Mouse (Mus musculus) MEL (cell line): ENCODE data around the gene Fbxo30. TPM values are rescaled to one million over a fixed set of nuclear protein-coding genes. Genes with fewer than 3 reads are reported as not detected.
A peak's percentile ranks its signal among the peaks of the same experiment; 100 is the strongest.
"Not testable (repeated sequence)": the region's sequence is repeated elsewhere in the genome, so short reads cannot be mapped to it uniquely, and the experiment has no call there.

ENCODE experiments used
- DNase-seq: peaks from one replicate; pipeline ENCODE4 v3.0.0; 2011; ENCODE audit warnings: low read depth, low spot score
- H3K27ac ChIP-seq: 2 replicates; pipeline ENCODE4 v1.5.1; 2012; ENCODE audit warnings: low read depth, mild to moderate bottlenecking, control low read depth, low read length, moderate library complexity; ENCODE audit not compliant: control insufficient read depth
- H3K27me3 ChIP-seq, 2 experiments: fragments of 150-350 bp in 1 of 2; sonication (generic) in 1 of 2; 2 replicates each; pipeline ENCODE4 v1.6.1; 2012; ENCODE audit warnings: low read length in 2 of 2, mild to moderate bottlenecking in 2 of 2, improper control_type of control experiment in 1 of 2, moderate library complexity in 1 of 2; ENCODE audit not compliant: insufficient read depth in 2 of 2, control insufficient read depth in 1 of 2
- H3K36me3 ChIP-seq, 2 experiments: 2 replicates each; pipeline ENCODE4 v1.6.1; 2012 to 2014; ENCODE audit warnings: low read length in 2 of 2, improper control_type of control experiment in 1 of 2, inconsistent platforms in 1 of 2, mild to moderate bottlenecking in 1 of 2; ENCODE audit not compliant: insufficient read depth in 2 of 2, control insufficient read depth in 1 of 2
- H3K4me1 ChIP-seq, 2 experiments: fragments of 150-350 bp in 1 of 2; sonication (generic) in 1 of 2; 2 replicates each; pipeline ENCODE4 v1.6.1; 2012; ENCODE audit warnings: low read length in 2 of 2, improper control_type of control experiment in 1 of 2, mild to moderate bottlenecking in 1 of 2; ENCODE audit not compliant: insufficient read depth in 2 of 2, control insufficient read depth in 1 of 2
- H3K4me3 ChIP-seq, 2 experiments: fragments of 150-350 bp in 1 of 2; sonication (generic) in 1 of 2; 2 replicates each; pipeline ENCODE4 v1.5.1; 2012; ENCODE audit warnings: low read depth in 2 of 2, low read length in 2 of 2, mild to moderate bottlenecking in 2 of 2, moderate library complexity in 2 of 2, control low read depth in 1 of 2, improper control_type of control experiment in 1 of 2; ENCODE audit not compliant: control insufficient read depth in 1 of 2, insufficient read depth in 1 of 2
- H3K79me2 ChIP-seq: 2 replicates; pipeline ENCODE4 v1.6.1; 2012; ENCODE audit warnings: mild to moderate bottlenecking, low read length, moderate library complexity; ENCODE audit not compliant: control insufficient read depth, poor library complexity, insufficient read depth
- H3K9ac ChIP-seq: 2 replicates; pipeline ENCODE4 v1.6.1; 2012; ENCODE audit warnings: low read depth, mild to moderate bottlenecking, control low read depth, low read length, moderate library complexity; ENCODE audit not compliant: control insufficient read depth, poor library complexity, severe bottlenecking
- H3K9me3 ChIP-seq: fragments of 150-350 bp; sonication (generic); replicated peaks from 2 replicates; pipeline ENCODE4 v1.6.1; 2012; ENCODE audit warnings: mild to moderate bottlenecking, low read length, improper control_type of control experiment, moderate library complexity; ENCODE audit not compliant: insufficient read depth
- BHLHE40 ChIP-seq: IDR thresholded peaks from 2 replicates; pipeline ENCODE4 v1.6.1; 2012; ENCODE audit warnings: low read depth, mild to moderate bottlenecking, inconsistent platforms, low read length, improper control_type of control experiment, borderline replicate concordance
- CHD1 ChIP-seq: IDR thresholded peaks from 2 replicates; pipeline ENCODE4 v1.6.1; 2012; ENCODE audit warnings: low read depth, mild to moderate bottlenecking, inconsistent platforms, low read length, improper control_type of control experiment
- CHD2 ChIP-seq: IDR thresholded peaks from 2 replicates; pipeline ENCODE4 v1.6.1; 2011; ENCODE audit warnings: low read length, improper control_type of control experiment
- CTCF ChIP-seq, 3 experiments: IDR thresholded peaks in 2 of 3; conservative IDR thresholded peaks in 1 of 3; 2 replicates each; pipeline ENCODE4 v1.5.1; 2011 to 2012; ENCODE audit warnings: low read length in 3 of 3, low read depth in 2 of 3, mild to moderate bottlenecking in 2 of 3, improper control_type of control experiment in 1 of 3, inconsistent platforms in 1 of 3, mixed read lengths in 1 of 3, moderate library complexity in 1 of 3; ENCODE audit not compliant: control insufficient read depth in 1 of 3, insufficient read depth in 1 of 3, poor library complexity in 1 of 3, severe bottlenecking in 1 of 3
- E2F4 ChIP-seq: IDR thresholded peaks from 2 replicates; pipeline ENCODE4 v1.6.1; 2011; ENCODE audit warnings: low read depth, low read length, improper control_type of control experiment, borderline replicate concordance
- EP300 ChIP-seq, 2 experiments: IDR thresholded peaks; 2 replicates each; pipeline ENCODE4 v1.6.1; 2011; ENCODE audit warnings: improper control_type of control experiment in 2 of 2, low read length in 2 of 2, low read depth in 1 of 2, mild to moderate bottlenecking in 1 of 2
- GABPA ChIP-seq: IDR thresholded peaks from 2 replicates; pipeline ENCODE4 v1.6.1; 2012; ENCODE audit warnings: low read depth, mild to moderate bottlenecking, inconsistent platforms, low read length, improper control_type of control experiment, moderate library complexity
- GATA1 ChIP-seq: IDR thresholded peaks from 2 replicates; pipeline ENCODE4 v1.6.1; 2011; ENCODE audit warnings: low read depth, low read length, improper control_type of control experiment
- HCFC1 ChIP-seq: IDR thresholded peaks from 2 replicates; pipeline ENCODE4 v1.6.1; 2012; ENCODE audit warnings: low read depth, mild to moderate bottlenecking, inconsistent platforms, low read length, improper control_type of control experiment, moderate library complexity
- MAFK ChIP-seq: IDR thresholded peaks from 2 replicates; pipeline ENCODE4 v1.6.1; 2011; ENCODE audit warnings: low read depth, mild to moderate bottlenecking, low read length, improper control_type of control experiment, borderline replicate concordance
- MAZ ChIP-seq: IDR thresholded peaks from 2 replicates; pipeline ENCODE4 v1.6.1; 2012; ENCODE audit warnings: low read depth, mild to moderate bottlenecking, inconsistent platforms, low read length, improper control_type of control experiment
- MEF2A ChIP-seq: IDR thresholded peaks from 2 replicates; pipeline ENCODE4 v1.6.1; 2014; ENCODE audit warnings: low read depth, mild to moderate bottlenecking, inconsistent platforms, low read length, improper control_type of control experiment; ENCODE audit not compliant: poor library complexity, insufficient replicate concordance, severe bottlenecking; ENCODE audit errors: extremely low read depth
- MXI1 ChIP-seq: IDR thresholded peaks from 2 replicates; pipeline ENCODE4 v1.6.1; 2011; ENCODE audit warnings: mild to moderate bottlenecking, low read depth, low read length, improper control_type of control experiment
- NELFE ChIP-seq: IDR thresholded peaks from 2 replicates; pipeline ENCODE4 v1.6.1; 2011; ENCODE audit warnings: low read depth, low read length, improper control_type of control experiment
- POLR2AphosphoS5 ChIP-seq: IDR thresholded peaks from 2 replicates; pipeline ENCODE4 v1.6.1; 2012; ENCODE audit warnings: low read depth, borderline replicate concordance, mild to moderate bottlenecking, inconsistent platforms, low read length, moderate library complexity, mixed read lengths
- RAD21 ChIP-seq: IDR thresholded peaks from 2 replicates; pipeline ENCODE4 v1.6.1; 2011; ENCODE audit warnings: mild to moderate bottlenecking, low read depth, low read length, improper control_type of control experiment
- RCOR1 ChIP-seq: IDR thresholded peaks from 2 replicates; pipeline ENCODE4 v1.6.1; 2012; ENCODE audit warnings: low read depth, mild to moderate bottlenecking, inconsistent platforms, low read length, improper control_type of control experiment
- SIN3A ChIP-seq: IDR thresholded peaks from 2 replicates; pipeline ENCODE4 v1.6.1; 2012; ENCODE audit warnings: low read length, improper control_type of control experiment, inconsistent platforms
- TAL1 ChIP-seq: IDR thresholded peaks from 2 replicates; pipeline ENCODE4 v1.6.1; 2012; ENCODE audit warnings: mild to moderate bottlenecking, inconsistent platforms, low read length, moderate library complexity, mixed read lengths
- TCF12 ChIP-seq: IDR thresholded peaks from 2 replicates; pipeline ENCODE4 v1.6.1; 2014; ENCODE audit warnings: low read depth, mild to moderate bottlenecking, inconsistent platforms, low read length, improper control_type of control experiment, moderate library complexity
- UBTF ChIP-seq: IDR thresholded peaks from 2 replicates; pipeline ENCODE4 v1.6.1; 2012; ENCODE audit warnings: low read depth, mild to moderate bottlenecking, inconsistent platforms, low read length, improper control_type of control experiment, moderate library complexity, borderline replicate concordance; ENCODE audit not compliant: insufficient read depth
- ZC3H11A ChIP-seq: IDR thresholded peaks from 2 replicates; pipeline ENCODE4 v1.6.1; 2012; ENCODE audit warnings: low read depth, mild to moderate bottlenecking, inconsistent platforms, low read length, improper control_type of control experiment
- ZKSCAN1 ChIP-seq: IDR thresholded peaks from 2 replicates; pipeline ENCODE4 v1.6.1; 2012; ENCODE audit warnings: low read depth, mild to moderate bottlenecking, inconsistent platforms, low read length, improper control_type of control experiment, moderate library complexity
- ZMIZ1 ChIP-seq: IDR thresholded peaks from 2 replicates; pipeline ENCODE4 v1.6.1; 2012; ENCODE audit warnings: low read depth, mild to moderate bottlenecking, inconsistent platforms, low read length, improper control_type of control experiment, moderate library complexity
- ZNF384 ChIP-seq: IDR thresholded peaks from 2 replicates; pipeline ENCODE4 v1.6.1; 2012; ENCODE audit warnings: low read depth, mild to moderate bottlenecking, inconsistent platforms, low read length, improper control_type of control experiment
- polyA plus RNA-seq, 2 experiments: library from polyadenylated mRNA; stranded (reverse) in 1 of 2; unstranded in 1 of 2; fragments of >175 nt in 1 of 2; fragments of >200 nt in 1 of 2; gene quantifications; 2 replicates each; pipeline versions ENCODE4 v1.2.1 to v1.2.4; 2012; ENCODE audit warnings: low replicate concordance in 2 of 2, low read depth in 1 of 2; ENCODE audit not compliant: insufficient read length in 2 of 2, insufficient read depth in 1 of 2, missing spikeins in 1 of 2
- total RNA-seq: library from RNA; depleted of rRNA; stranded (reverse); fragments of 300-350 nt; gene quantifications from 2 replicates; pipeline ENCODE4 v1.2.3, GENCODE M21; 2012

The Fbxo30 gene
- total and polyA plus RNA-seq, 3 experiments, result 10.1 to 10.8 TPM; not detected in 1

- peak; percentile 54 for DNase-seq
Observed at GRCm38 (mm10) chr10:11310481-11310880, 29.4 kb downstream of the Fbxo30 start.

GRCm38 (mm10) chr10:11317856-11318454 is 36.8 kb downstream of the Fbxo30 start:
- H3K79me2 ChIP-seq, H3K27me3 ChIP-seq: not testable (repeated sequence)

More at GRCm38 (mm10) chr10:11310481-11310880, 29.4 kb downstream of the Fbxo30 start:
- Histone ChIP-seq H3K79me2 (0 out of 2 replicates have a peak, but pooled peaks cover 1% of the 10 kb centered on the region), H3K9ac (no peak overlapping the region), H3K36me3 (peaks cover 0 to 15% of the 10 kb centered on the region in 2 experiments; a peak in 3 of 4 replicates), H3K27me3 (no peaks in the 10 kb centered on the region), H3K27ac (no peak overlapping the region), H3K9me3 (no peaks in the 10 kb centered on the region), H3K4me1 (peaks cover 10 to 11% of the 10 kb centered on the region in 2 experiments), H3K4me3 (no peak overlapping the region)
- TF ChIP-seq EP300 (IDR thresholded peaks at IDR 0.05; ENCODE audit: low read depth in 1 of 2, low read length in 2 of 2) (peak; percentile 37 to 38; a peak in 2 of 4 replicates), TCF12 (no peak), MAFK (no peak), RCOR1 (no peak), MXI1 (peak; percentile 31; the same call in 1 of the 2 replicates), ZNF384 (no peak), ZC3H11A (no peak), SIN3A (no peak), BHLHE40 (peak; percentile 69), ZMIZ1 (no peak), MAZ (no peak), RAD21 (no peak), TAL1 (0 out of 2 replicates have a peak, but pooled peaks have one; percentile 14), NELFE (no peak), MEF2A (no peak), CTCF (IDR thresholded peaks at IDR 0.05 in 2 of 3, conservative IDR thresholded peaks at IDR 0.05 in 1 of 3; ENCODE audit: control insufficient read depth in 1 of 3, insufficient read depth in 1 of 3, low read depth in 2 of 3, low read length in 3 of 3, poor library complexity in 1 of 3, severe bottlenecking in 1 of 3) (no peak), UBTF (no peak), CHD1 (no peak), CHD2 (no peak), HCFC1 (no peak), ZKSCAN1 (no peak), POLR2AphosphoS5 (no peak), GATA1 (peak; percentile 43), GABPA (no peak), E2F4 (no peak)

More at GRCm38 (mm10) chr10:11317856-11318454, 36.8 kb downstream of the Fbxo30 start:
- H3K27ac ChIP-seq, H3K9me3 ChIP-seq, H3K4me3 ChIP-seq, H3K9ac ChIP-seq: not testable (repeated sequence)
- Histone ChIP-seq H3K4me1 (peaks cover 10 to 18% of the 10 kb centered on the region in 2 experiments), H3K36me3 (peaks cover 0 to 15% of the 10 kb centered on the region in 2 experiments; a peak in 2 of 4 replicates)
- DNase-seq, result peak; percentile 30
